Comparison of ENCODE assay signal across 13 mouse cellular contexts in genomic region chr4:133412575-133413540, GRCm38 (mm10). TPM values are rescaled to one million over a fixed set of nuclear protein-coding genes. Genes with fewer than 3 reads are reported as not detected.
DNase-seq lines count a peak whose midpoint lies in the region; ATAC-seq and TF ChIP-seq lines count a peak whose summit lies in the region.
"Had no signal": no experiment of that assay in that cellular context is flagged by ENCODE, and none has a peak within 500 bp of the region (broad histone marks: within the 10 kb centered on the region; RNA-seq: fewer than 3 reads in every experiment).

No protein-coding gene starts in this region.

- no peaks in the 10 kb centered on the region for H3K9me3 ChIP-seq in midbrain, postnatal 0 days (ENCODE audit: low read length)
- no peaks in the 10 kb centered on the region for H3K9me3 ChIP-seq in midbrain, embryonic 14.5 days (ENCODE audit: control insufficient read depth, low read length)
- H3K9me3 ChIP-seq: hindbrain, embryonic 15.5 days; neural tube, embryonic 15.5 days had no signal

- peak; percentile 41 for DNase-seq in CD4-positive helper T cell, adult 2 months (ENCODE audit: low read depth, low spot score)
- peak; percentile 95 for DNase-seq in MEL-GATA-1-ER (ENCODE audit: extremely low read depth, low read depth)
- DNase-seq in thymus, postnatal 4 days, result no peak
- no peak for DNase-seq in midbrain, postnatal 0 days (ENCODE audit: low spot score)
- no peak for DNase-seq in midbrain, embryonic 14.5 days
- DNase-seq: adrenal gland, postnatal 14 days; cerebellum, adult 11 months; forebrain, postnatal 0 days; kidney, adult 18-20 months had no signal

- no peak overlapping the region for H3K4me3 ChIP-seq in midbrain, postnatal 0 days (ENCODE audit: low read depth, low read length)
- no peak overlapping the region for H3K4me3 ChIP-seq in midbrain, embryonic 14.5 days (replicated peaks; ENCODE audit: low read depth, low read length)
- H3K4me3 ChIP-seq: hindbrain, embryonic 15.5 days; neural tube, embryonic 15.5 days had no signal

- no peak overlapping the region for H3K4me2 ChIP-seq in midbrain, postnatal 0 days (ENCODE audit: low read depth, low read length, poor library complexity, severe bottlenecking)
- H3K4me2 ChIP-seq in midbrain, embryonic 14.5 days (ENCODE audit: low read length), result no peak overlapping the region
- H3K4me2 ChIP-seq: hindbrain, embryonic 15.5 days; neural tube, embryonic 15.5 days had no signal

- no peak overlapping the region for H3K27ac ChIP-seq in midbrain, postnatal 0 days (ENCODE audit: low read depth, low read length)
- no peak overlapping the region for H3K27ac ChIP-seq in midbrain, embryonic 14.5 days (replicated peaks; ENCODE audit: low read depth, low read length)
- H3K27ac ChIP-seq: hindbrain, embryonic 15.5 days; neural tube, embryonic 15.5 days had no signal

- no peak for TF ChIP-seq CTCF in midbrain, postnatal 0 days (IDR thresholded peaks at IDR 0.05)

- peak; percentile 57 to 85 for ATAC-seq in hematopoietic stem cell, adult 5-6 weeks (replicated peaks in 1 of 2; ENCODE audit: insufficient read depth in 1 of 2, low FRiP score in 2 of 2, low TSS enrichment in 1 of 2, low read depth in 1 of 2, poor library complexity in 2 of 2, severe bottlenecking in 2 of 2)
- ATAC-seq in megakaryocyte, adult 5-6 weeks (ENCODE audit: poor library complexity, severe bottlenecking), result peak; percentile 61
- ATAC-seq in midbrain, postnatal 0 days (ENCODE audit: low FRiP score), result no peak
- no peak for ATAC-seq in midbrain, embryonic 14.5 days (ENCODE audit: low FRiP score, low TSS enrichment)
- ATAC-seq: forebrain, postnatal 0 days had no signal

- peaks cover 25% of the 10 kb centered on the region for H3K36me3 ChIP-seq in midbrain, postnatal 0 days (ENCODE audit: insufficient read depth, low read length)
- peaks cover 11% of the 10 kb centered on the region for H3K36me3 ChIP-seq in midbrain, embryonic 14.5 days (ENCODE audit: control insufficient read depth, insufficient read depth, low read length)
- H3K36me3 ChIP-seq: hindbrain, embryonic 15.5 days had no signal

- no peaks in the 10 kb centered on the region for H3K27me3 ChIP-seq in midbrain, postnatal 0 days (ENCODE audit: insufficient read depth, low read length)
- H3K27me3 ChIP-seq in midbrain, embryonic 14.5 days (ENCODE audit: control insufficient read depth, insufficient read depth, low read length), result no peaks in the 10 kb centered on the region
- H3K27me3 ChIP-seq: hindbrain, embryonic 15.5 days; neural tube, embryonic 15.5 days had no signal

- no peaks in the 10 kb centered on the region for H3K4me1 ChIP-seq in midbrain, postnatal 0 days (ENCODE audit: insufficient read depth, low read length)
- H3K4me1 ChIP-seq in midbrain, embryonic 14.5 days (ENCODE audit: control insufficient read depth, insufficient read depth, low read length), result 0 out of 2 replicates have a peak, but pooled peaks cover under 1% of the 10 kb centered on the region

- H3K9ac ChIP-seq in midbrain, postnatal 0 days (replicated peaks; ENCODE audit: low read length, poor library complexity, severe bottlenecking), result no peak overlapping the region
- H3K9ac ChIP-seq in midbrain, embryonic 14.5 days (replicated peaks; ENCODE audit: low read length), result no peak overlapping the region
- H3K9ac ChIP-seq: forebrain, postnatal 0 days; hindbrain, embryonic 15.5 days; neural tube, embryonic 15.5 days had no signal

- 93% methylated on average over 16 of the region's 16 CpGs for WGBS in midbrain, postnatal 0 days
- 90% methylated on average over 16 of the region's 16 CpGs for WGBS in midbrain, embryonic 14.5 days

RNA-seq across cellular contexts. Expression of gene Slc9a1, which starts 43.4 kb away (rescaled TPM):
- 11.0 and 16.9 TPM in 2 replicates for total RNA-seq in hematopoietic stem cell, adult 5-6 weeks (2017)
- total RNA-seq in megakaryocyte, adult 5-6 weeks (2015), result 20.3 and 23.1 TPM in 2 replicates
- 11.0 and 11.6 TPM in 2 replicates for total RNA-seq in megakaryocyte, adult 5-6 weeks (2017)
- 29.5 and 34.9 TPM in 2 replicates for total RNA-seq in midbrain, postnatal 0 days (2014; rRNA removed)
- polyA plus RNA-seq in midbrain, postnatal 0 days (2015; fragmentation: Nextera tagmentation; extraction: Ambion mirVana), result 11.8 and 12.8 TPM in 2 replicates
- polyA plus RNA-seq in midbrain, embryonic 14.5 days (2014; fragmentation: Nextera tagmentation; extraction: Ambion mirVana), result 8.2 and 8.3 TPM in 2 replicates

RNA-seq across cellular contexts. Expression of gene Wdtc1, which starts 59.6 kb away (rescaled TPM):
- 11.3 and 13.7 TPM in 2 replicates for total RNA-seq in hematopoietic stem cell, adult 5-6 weeks (2017)
- total RNA-seq in megakaryocyte, adult 5-6 weeks (2015), result 16.5 and 18.5 TPM in 2 replicates
- 11.6 and 14.1 TPM in 2 replicates for total RNA-seq in megakaryocyte, adult 5-6 weeks (2017)
- total RNA-seq in midbrain, postnatal 0 days (2014; rRNA removed), result 43.0 and 54.8 TPM in 2 replicates
- 14.4 and 15.6 TPM in 2 replicates for polyA plus RNA-seq in midbrain, postnatal 0 days (2015; fragmentation: Nextera tagmentation; extraction: Ambion mirVana)
- polyA plus RNA-seq in midbrain, embryonic 14.5 days (2014; fragmentation: Nextera tagmentation; extraction: Ambion mirVana), result 21.3 and 24.9 TPM in 2 replicates

Comparison
In these comparisons a context has a peak if more than half of its experiments do, and no peak if none do; other contexts are left out.
1. DNase-seq: peak in CD4-positive helper T cell, adult 2 months (single experiment) and MEL-GATA-1-ER (single experiment); none in thymus, postnatal 4 days (single experiment), midbrain, postnatal 0 days (single experiment) and midbrain, embryonic 14.5 days (single experiment).
2. ATAC-seq: peak in hematopoietic stem cell, adult 5-6 weeks (2 of 2) and megakaryocyte, adult 5-6 weeks (single experiment); none in midbrain, postnatal 0 days (single experiment) and midbrain, embryonic 14.5 days (single experiment).